Mouse (Mus musculus): ENCODE measurements around the gene Endov. TPM values are rescaled to one million over a fixed set of nuclear protein-coding genes. Genes with fewer than 3 reads are reported as not detected.

Endov gene
- polyA plus RNA-seq, 1 experiment from 2014 or later: 21.3 TPM

DNA sequence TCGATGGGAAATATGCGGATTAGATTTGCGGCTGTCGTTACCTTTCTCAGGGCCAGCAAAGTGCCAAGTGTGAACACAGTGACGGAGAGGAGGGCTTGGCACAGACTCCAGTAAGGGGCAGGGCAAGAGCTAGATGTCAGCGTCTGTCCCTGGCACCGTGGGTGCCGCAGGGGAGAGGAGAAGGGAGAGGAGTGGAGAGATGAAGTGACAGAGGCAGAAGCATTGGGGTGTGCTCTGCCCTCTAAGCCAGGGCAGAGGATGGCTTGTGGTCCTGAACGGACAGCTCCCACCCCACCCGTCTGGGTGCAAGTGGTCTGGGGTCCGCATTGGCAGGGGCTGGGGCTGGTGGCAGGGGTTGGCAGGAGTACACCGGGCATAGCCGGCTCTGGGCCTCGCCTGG, 48.8 kb downstream of the Endov start:
- 0 out of 2 replicates have a peak, but pooled peaks cover 5% of the 10 kb centered on the region for H3K4me1 ChIP-seq (replicated peaks)
- H3K4me2 ChIP-seq: no peak overlapping the region
- peaks cover 58% of the 10 kb centered on the region for H3K27me3 ChIP-seq
- WGBS: 35% methylated on average over 14 of the region's 14 CpGs
- H3K36me3 ChIP-seq: no peaks in the 10 kb centered on the region
- H3K27ac ChIP-seq: no peak overlapping the region
- ATAC-seq (ENCODE audit: insufficient number of reproducible peaks, insufficient read depth, low FRiP score, low TSS enrichment, low read depth): no peak
- H3K4me3 ChIP-seq (replicated peaks): no peak overlapping the region
- H3K9me3 ChIP-seq: no peaks in the 10 kb centered on the region
- no peak overlapping the region for H3K9ac ChIP-seq (replicated peaks)

DNA sequence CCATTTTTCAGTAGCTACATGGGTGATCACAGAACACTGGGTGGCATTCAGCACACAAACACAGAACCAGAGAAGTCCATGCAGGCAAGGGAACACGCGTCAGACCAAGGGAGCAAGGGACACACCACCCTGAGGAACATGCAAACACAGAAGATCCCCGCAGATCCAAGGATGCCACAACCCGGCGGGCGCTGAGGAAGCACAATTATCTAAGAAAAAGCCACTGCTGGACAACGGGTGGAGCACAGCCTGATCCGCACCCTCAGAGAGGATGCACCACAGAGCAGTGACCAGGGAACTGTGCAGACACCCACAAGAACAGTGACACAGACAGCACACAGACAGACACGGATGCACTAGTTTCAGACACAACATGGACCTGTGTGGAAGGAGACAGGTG, 49.4 kb downstream of the Endov start:
- Histone ChIP-seq H3K4me3 (replicated peaks) (no peak overlapping the region), H3K4me2 (no peak overlapping the region), H3K36me3 (no peaks in the 10 kb centered on the region), H3K9me3 (no peaks in the 10 kb centered on the region), H3K27me3 (peaks cover 64% of the 10 kb centered on the region), H3K4me1 (replicated peaks) (peaks cover 7% of the 10 kb centered on the region), H3K27ac (no peak overlapping the region), H3K9ac (replicated peaks) (no peak overlapping the region)
- 79% methylated on average over 9 of the region's 9 CpGs for WGBS
- ATAC-seq (ENCODE audit: insufficient number of reproducible peaks, insufficient read depth, low FRiP score, low TSS enrichment, low read depth): no peak

- Histone ChIP-seq H3K9ac (replicated peaks) (no peak overlapping the region; the same call in 1 of the 2 replicates), H3K9me3 (no peaks in the 10 kb centered on the region), H3K4me3 (replicated peaks) (no peak overlapping the region), H3K4me1 (replicated peaks) (peaks cover 12% of the 10 kb centered on the region), H3K4me2 (no peak overlapping the region), H3K27me3 (peaks cover 70% of the 10 kb centered on the region), H3K27ac (no peak overlapping the region), H3K36me3 (no peaks in the 10 kb centered on the region)
- no peak for ATAC-seq (ENCODE audit: insufficient number of reproducible peaks, insufficient read depth, low FRiP score, low TSS enrichment, low read depth)
- WGBS: 74% methylated on average over 9 of the region's 9 CpGs
Observed at GRCm38 (mm10) chr11:119541082-119541481, 49.9 kb downstream of the Endov start.

DNA sequence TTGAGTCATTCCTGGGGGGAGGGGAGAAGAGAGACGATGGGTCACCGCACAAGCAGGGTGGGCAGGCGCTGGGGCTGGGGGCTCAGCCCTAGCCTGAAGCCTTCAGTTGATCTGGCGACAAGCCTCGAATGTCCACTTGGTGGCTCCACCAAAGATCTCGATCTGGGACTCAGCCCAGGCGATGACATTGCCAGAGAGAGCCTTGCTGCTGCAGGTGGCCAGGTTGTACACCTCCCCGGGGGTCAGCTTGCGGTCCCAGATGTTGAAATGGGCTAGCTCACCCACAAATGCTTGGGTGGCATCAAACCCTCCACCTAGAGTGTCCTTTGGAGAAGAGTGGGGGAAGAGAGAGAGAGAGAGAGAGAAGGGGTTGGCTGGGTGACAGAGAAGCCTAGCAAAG, 51.2 kb downstream of the Endov start:
- H3K4me3 ChIP-seq (replicated peaks): no peak overlapping the region
- no peak for ATAC-seq (ENCODE audit: insufficient number of reproducible peaks, insufficient read depth, low FRiP score, low TSS enrichment, low read depth)
- peaks cover 82% of the 10 kb centered on the region for H3K27me3 ChIP-seq
- no peak overlapping the region for H3K4me2 ChIP-seq
- no peak overlapping the region for H3K27ac ChIP-seq
- H3K4me1 ChIP-seq (replicated peaks): peaks cover 25% of the 10 kb centered on the region
- H3K9me3 ChIP-seq: no peaks in the 10 kb centered on the region
- no peaks in the 10 kb centered on the region for H3K36me3 ChIP-seq
- WGBS: 54% methylated on average over 9 of the region's 9 CpGs
- no peak overlapping the region for H3K9ac ChIP-seq (replicated peaks)

GRCm38 (mm10) chr11:119542886-119543285, 51.7 kb downstream of the Endov start:
- Histone ChIP-seq H3K4me2 (no peak overlapping the region), H3K36me3 (no peaks in the 10 kb centered on the region), H3K9ac (replicated peaks) (no peak overlapping the region), H3K4me1 (replicated peaks) (peaks cover 30% of the 10 kb centered on the region), H3K27me3 (peaks cover 88% of the 10 kb centered on the region), H3K4me3 (replicated peaks) (no peak overlapping the region), H3K9me3 (no peaks in the 10 kb centered on the region), H3K27ac (no peak overlapping the region)
- 73% methylated on average over 5 of the region's 5 CpGs for WGBS
- no peak for ATAC-seq (ENCODE audit: insufficient number of reproducible peaks, insufficient read depth, low FRiP score, low TSS enrichment, low read depth)

DNA sequence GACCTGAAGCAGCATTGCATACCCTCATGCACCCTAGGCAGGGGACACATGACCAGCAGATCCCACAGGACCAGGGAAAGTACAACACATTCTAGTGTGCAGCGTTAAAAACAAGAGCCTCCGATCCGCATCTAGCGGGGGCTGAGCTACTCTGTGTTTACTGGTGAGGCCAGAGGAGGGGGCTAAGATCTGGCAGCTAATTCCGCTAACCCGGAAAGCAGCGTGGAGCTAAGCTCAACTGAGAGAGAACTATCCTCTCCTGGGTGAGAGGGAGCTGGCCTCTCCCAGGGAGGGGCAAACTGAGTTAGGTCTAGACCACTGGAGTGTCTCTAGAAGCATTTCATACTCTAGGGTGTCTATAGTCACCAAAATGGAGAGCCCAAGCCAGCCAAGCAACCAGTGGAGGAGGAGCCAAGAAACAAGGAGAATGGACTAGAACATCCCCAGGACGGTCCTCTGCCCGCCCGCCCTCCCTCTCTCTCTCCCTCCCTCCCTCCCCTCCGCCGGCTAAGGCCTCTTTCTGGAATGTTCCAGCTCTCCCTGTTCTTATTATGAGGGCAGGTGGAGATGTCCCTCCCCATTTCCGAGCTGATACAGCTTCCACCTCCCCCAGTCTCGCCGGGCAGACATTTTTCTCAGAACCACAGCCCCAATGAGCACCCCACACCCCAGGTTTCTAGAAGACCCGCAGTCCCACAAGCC, 52.8 kb downstream of the Endov start:
- peaks cover 40% of the 10 kb centered on the region for H3K4me1 ChIP-seq (replicated peaks)
- peaks cover 98% of the 10 kb centered on the region for H3K27me3 ChIP-seq
- H3K9me3 ChIP-seq: no peaks in the 10 kb centered on the region
- ATAC-seq (ENCODE audit: insufficient number of reproducible peaks, insufficient read depth, low FRiP score, low TSS enrichment, low read depth): no peak
- H3K4me2 ChIP-seq: no peak overlapping the region
- no peak overlapping the region for H3K4me3 ChIP-seq (replicated peaks)
- H3K9ac ChIP-seq (replicated peaks): no peak overlapping the region
- 51% methylated on average over 16 of the region's 16 CpGs for WGBS
- H3K27ac ChIP-seq: no peak overlapping the region
- no peaks in the 10 kb centered on the region for H3K36me3 ChIP-seq

DNA sequence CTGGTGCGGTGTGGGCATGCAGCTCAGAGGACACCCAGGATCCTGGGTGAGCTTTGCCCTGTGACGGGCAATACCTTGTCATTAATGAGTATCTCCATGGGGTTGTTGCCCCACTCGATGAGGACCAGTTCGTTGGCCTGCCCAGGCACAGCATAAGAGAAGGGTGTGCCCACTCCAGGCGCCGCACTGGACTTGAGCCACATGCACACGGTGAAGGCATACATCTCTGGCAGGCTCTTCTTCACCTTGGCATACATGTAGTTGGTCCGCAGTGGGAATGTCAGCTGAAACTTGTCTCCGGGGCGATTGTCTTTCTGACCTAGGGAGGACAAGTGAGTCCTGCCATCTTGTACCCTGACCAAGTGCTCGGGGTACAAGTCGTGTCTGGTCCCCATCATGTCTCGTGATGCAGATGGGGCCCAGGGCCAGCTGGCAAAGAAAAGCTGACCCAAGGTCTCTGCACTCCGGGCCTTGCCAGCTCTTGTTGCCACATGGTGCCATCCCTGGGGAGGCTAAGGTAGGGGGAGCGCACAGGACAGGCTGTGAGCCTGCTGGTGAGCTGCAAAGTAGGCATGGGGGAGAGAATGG, 53.5 kb downstream of the Endov start:
- H3K36me3 ChIP-seq: no peaks in the 10 kb centered on the region
- ATAC-seq (ENCODE audit: insufficient number of reproducible peaks, insufficient read depth, low FRiP score, low TSS enrichment, low read depth): no peak

GRCm38 (mm10) chr11:119545281-119545680, 54.1 kb downstream of the Endov start:
- Histone ChIP-seq H3K27ac (no peak overlapping the region), H3K36me3 (no peaks in the 10 kb centered on the region), H3K27me3 (peaks cover 100% of the 10 kb centered on the region), H3K4me3 (replicated peaks) (no peak overlapping the region), H3K4me1 (replicated peaks) (peaks cover 49% of the 10 kb centered on the region), H3K9ac (replicated peaks) (no peak overlapping the region), H3K4me2 (no peak overlapping the region), H3K9me3 (no peaks in the 10 kb centered on the region)
- WGBS: 40% methylated on average over 3 of the region's 3 CpGs
- no peak for ATAC-seq (ENCODE audit: insufficient number of reproducible peaks, insufficient read depth, low FRiP score, low TSS enrichment, low read depth)

More for the DNA sequence above, 53.5 kb downstream of the Endov start:
- Histone ChIP-seq H3K27me3 (peaks cover 100% of the 10 kb centered on the region), H3K4me1 (replicated peaks) (peaks cover 47% of the 10 kb centered on the region), H3K9me3 (no peaks in the 10 kb centered on the region), H3K4me3 (replicated peaks) (no peak overlapping the region), H3K9ac (replicated peaks) (no peak overlapping the region), H3K27ac (no peak overlapping the region), H3K4me2 (no peak overlapping the region)
- WGBS: 83% methylated on average over 15 of the region's 15 CpGs

- Histone ChIP-seq H3K36me3 (no peaks in the 10 kb centered on the region), H3K4me3 (replicated peaks) (peak overlapping the region; percentile 54), H3K9me3 (no peaks in the 10 kb centered on the region), H3K9ac (replicated peaks) (no peak overlapping the region), H3K27ac (no peak overlapping the region), H3K4me1 (replicated peaks) (peaks cover 52% of the 10 kb centered on the region), H3K27me3 (peaks cover 100% of the 10 kb centered on the region), H3K4me2 (peak overlapping the region; percentile 98)
- no peak for ATAC-seq (ENCODE audit: insufficient number of reproducible peaks, insufficient read depth, low FRiP score, low TSS enrichment, low read depth)
- 7% methylated on average over 10 of the region's 10 CpGs for WGBS
Observed at GRCm38 (mm10) chr11:119545741-119546495, 54.8 kb downstream of the Endov start.

DNA sequence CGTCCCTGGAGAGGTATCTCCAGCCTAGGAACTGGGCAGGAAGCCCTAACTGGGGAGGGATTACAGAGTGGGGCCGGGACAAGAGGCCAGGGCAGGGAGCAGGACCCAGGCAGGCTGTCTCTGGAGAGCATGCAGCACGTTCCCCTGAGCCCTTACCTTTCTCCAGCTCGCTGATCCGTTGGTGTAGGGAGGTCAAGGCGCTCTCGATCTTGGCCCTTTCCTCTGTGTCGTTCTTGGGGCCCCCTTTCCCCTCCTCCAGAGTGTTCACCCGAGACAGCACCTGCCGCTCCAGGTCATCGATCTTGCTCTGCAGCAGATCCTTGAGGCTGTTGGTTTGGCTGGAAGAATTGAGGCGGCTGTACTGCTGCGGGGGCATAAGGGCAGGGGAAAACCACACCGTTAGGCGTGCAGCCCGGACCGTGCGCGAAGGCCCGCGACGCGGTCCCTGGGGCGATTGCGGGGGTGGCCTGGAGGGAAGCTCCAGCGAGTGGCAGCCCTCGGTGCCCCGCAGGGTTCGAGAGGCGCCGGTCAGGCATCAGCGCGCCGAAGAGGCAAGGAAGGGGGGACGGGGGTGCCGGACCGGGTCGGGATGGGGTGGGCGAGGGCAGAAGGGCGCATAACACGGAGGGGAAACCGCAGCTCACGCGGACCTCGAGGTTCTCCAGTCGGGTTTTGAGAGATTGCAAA, 55.5 kb downstream of the Endov start:
- 2% methylated on average over 46 of the region's 46 CpGs for WGBS
- H3K27me3 ChIP-seq: peaks cover 100% of the 10 kb centered on the region
- no peak overlapping the region for H3K27ac ChIP-seq
- H3K4me2 ChIP-seq: peak overlapping the region; percentile 98
- peaks cover 58% of the 10 kb centered on the region for H3K4me1 ChIP-seq (replicated peaks)
- no peak for ATAC-seq (ENCODE audit: insufficient number of reproducible peaks, insufficient read depth, low FRiP score, low TSS enrichment, low read depth)
- H3K9me3 ChIP-seq: no peaks in the 10 kb centered on the region
- H3K9ac ChIP-seq (replicated peaks): peak overlapping the region; percentile 65
- H3K36me3 ChIP-seq: no peaks in the 10 kb centered on the region
- peak overlapping the region; percentile 54 for H3K4me3 ChIP-seq (replicated peaks)
